Mouse (Mus musculus) limb, embryonic 15.5 days (tissue): Measurements from ENCODE around the gene Prr7. TPM values are rescaled to one million over a fixed set of nuclear protein-coding genes. Genes with fewer than 3 reads are reported as not detected.
"Not testable (repeated sequence)": the region's sequence is repeated elsewhere in the genome, so short reads cannot be mapped to it uniquely, and the experiment has no call there.

Experiments used
- ATAC-seq: fragments of 200-750 bp; cut with Nextera tagmentation; 2 replicates; pipeline ENCODE4 v1.8.0; 2017; ENCODE audit warnings: low read depth, moderate TSS enrichment; ENCODE audit not compliant: insufficient number of reproducible peaks, low FRiP score, low TSS enrichment
- H3K27ac ChIP-seq: fragments of 300-500 bp; sonication (generic); 2 replicates; pipeline ENCODE4 v1.5.1; 2015; ENCODE audit warnings: moderate library complexity, mild to moderate bottlenecking, inconsistent platforms
- H3K27me3 ChIP-seq: fragments of 300-500 bp; sonication (generic); 2 replicates; pipeline ENCODE4 v1.6.1; 2015; ENCODE audit warnings: inconsistent platforms
- H3K36me3 ChIP-seq: fragments of 300-500 bp; sonication (generic); 2 replicates; pipeline ENCODE4 v1.6.1; 2015; ENCODE audit warnings: inconsistent platforms
- H3K4me1 ChIP-seq: fragments of 300-500 bp; sonication (generic); 2 replicates; pipeline ENCODE4 v1.6.1; 2015; ENCODE audit warnings: inconsistent platforms
- H3K4me2 ChIP-seq: fragments of 300-500 bp; sonication (generic); 2 replicates; pipeline ENCODE4 v1.6.1; 2015; ENCODE audit warnings: mild to moderate bottlenecking, inconsistent platforms
- H3K4me3 ChIP-seq: fragments of 300-500 bp; sonication (generic); 2 replicates; pipeline ENCODE4 v1.5.1; 2015; ENCODE audit warnings: mild to moderate bottlenecking, inconsistent platforms
- H3K9ac ChIP-seq: fragments of 300-500 bp; sonication (generic); 2 replicates; pipeline ENCODE4 v1.6.1; 2015; ENCODE audit warnings: inconsistent platforms
- H3K9me3 ChIP-seq: fragments of 300-500 bp; sonication (generic); 2 replicates; pipeline ENCODE4 v1.6.1; 2016; ENCODE audit warnings: inconsistent platforms
- WGBS: fragments of 180-500 bp; shearing (Covaris S2); methylation state at CpG from one replicate; pipeline ENCODE4 v1.1.7; 2015; 5-methylcytosine and 5-hydroxymethylcytosine counted together
- polyA plus RNA-seq: library from polyadenylated mRNA; unstranded; fragments of >200 nt; fragmentation: Nextera tagmentation; extraction: Ambion mirVana; gene quantifications from 2 replicates; pipeline ENCODE4 v1.2.1, GENCODE M21; 2015

The Prr7 gene
- polyA plus RNA-seq, 1 experiment from 2014 or later: 1.2 TPM

- H3K27ac ChIP-seq: not testable (repeated sequence)
- 72% methylated on average over 15 of the region's 15 CpGs for WGBS
Measured at GRCm38 (mm10) chr13:55437111-55437629, 26.9 kb upstream of the Prr7 start.

GRCm38 (mm10) chr13:55443799-55444285, 20.2 kb upstream of the Prr7 start:
- no peaks in the 10 kb centered on the region for H3K27me3 ChIP-seq

More at GRCm38 (mm10) chr13:55437111-55437629, 26.9 kb upstream of the Prr7 start:
- not testable (repeated sequence) for H3K9ac ChIP-seq, H3K9me3 ChIP-seq, H3K36me3 ChIP-seq, H3K27me3 ChIP-seq, H3K4me1 ChIP-seq, ATAC-seq, H3K4me2 ChIP-seq, H3K4me3 ChIP-seq

GRCm38 (mm10) chr13:55444286-55444936, 19.7 kb upstream of the Prr7 start:
- peaks cover 26% of the 10 kb centered on the region for H3K4me1 ChIP-seq
- H3K36me3 ChIP-seq: peaks cover 2% of the 10 kb centered on the region; the same call in 1 of the 2 replicates
- no peaks in the 10 kb centered on the region for H3K9me3 ChIP-seq
- peak overlapping the region; percentile 97 for H3K27ac ChIP-seq
- H3K9ac ChIP-seq: peak overlapping the region; percentile 31
- 1% methylated on average over 33 of the region's 33 CpGs for WGBS
- peak overlapping the region; percentile 88 for H3K4me3 ChIP-seq
- peak overlapping the region; percentile 73 for H3K4me2 ChIP-seq
- no peaks in the 10 kb centered on the region for H3K27me3 ChIP-seq
- peak; percentile 77 for ATAC-seq

More at GRCm38 (mm10) chr13:55443799-55444285, 20.2 kb upstream of the Prr7 start:
- Histone ChIP-seq H3K4me2 (peak overlapping the region; percentile 73), H3K4me1 (peaks cover 26% of the 10 kb centered on the region), H3K9me3 (no peaks in the 10 kb centered on the region), H3K36me3 (no peaks in the 10 kb centered on the region), H3K27ac (peak overlapping the region; percentile 97), H3K9ac (no peak overlapping the region), H3K4me3 (peak overlapping the region; percentile 88)
- 34% methylated on average over 9 of the region's 9 CpGs for WGBS
- ATAC-seq: no peak

GRCm38 (mm10) chr13:55444937-55445315, 19.1 kb upstream of the Prr7 start, which contains the start of gene Grk6:
Grk6 (plus strand) TSS chr13:55445072.
- under 1% methylated on average over 30 of the region's 35 CpGs for WGBS
- H3K9me3 ChIP-seq: no peaks in the 10 kb centered on the region
- peak within 1 kb of the TSS; percentile 95 for H3K9ac ChIP-seq
- peak within 1 kb of the TSS; percentile 97 for H3K27ac ChIP-seq
- peaks cover 26% of the 10 kb centered on the region for H3K4me1 ChIP-seq
- H3K4me3 ChIP-seq: peak within 1 kb of the TSS; percentile 88
- no peaks in the 10 kb centered on the region for H3K27me3 ChIP-seq
- H3K4me2 ChIP-seq: peak within 1 kb of the TSS; percentile 76
- peak; percentile 96 for ATAC-seq
- H3K36me3 ChIP-seq: peaks cover 8% of the 10 kb centered on the region

- WGBS: under 1% methylated on average over 55 of the region's 66 CpGs
- no peaks in the 10 kb centered on the region for H3K9me3 ChIP-seq
- ATAC-seq: no peak; the same call in 1 of the 2 replicates
Measured at GRCm38 (mm10) chr13:55445361-55446091, 18.5 kb upstream of the Prr7 start.

GRCm38 (mm10) chr13:55446483-55447105, 17.5 kb upstream of the Prr7 start:
- WGBS: 78% methylated on average over 6 of the region's 6 CpGs

More at GRCm38 (mm10) chr13:55445361-55446091, 18.5 kb upstream of the Prr7 start:
- no peaks in the 10 kb centered on the region for H3K27me3 ChIP-seq
- peak overlapping the region; percentile 76 for H3K4me2 ChIP-seq
- peak overlapping the region; percentile 88 for H3K4me3 ChIP-seq
- peak overlapping the region; percentile 95 for H3K9ac ChIP-seq
- H3K27ac ChIP-seq: peak overlapping the region; percentile 97
- peaks cover 14% of the 10 kb centered on the region for H3K36me3 ChIP-seq
- H3K4me1 ChIP-seq: peaks cover 26% of the 10 kb centered on the region

GRCm38 (mm10) chr13:55447543-55447943, 16.5 kb upstream of the Prr7 start:
- ATAC-seq: no peak

More at GRCm38 (mm10) chr13:55446483-55447105, 17.5 kb upstream of the Prr7 start:
- Histone ChIP-seq H3K27me3 (no peaks in the 10 kb centered on the region), H3K4me1 (peaks cover 26% of the 10 kb centered on the region), H3K36me3 (peaks cover 24% of the 10 kb centered on the region), H3K9ac (0 out of 2 replicates have a peak overlapping the region, but pooled peaks have one; percentile 3), H3K4me2 (peak overlapping the region; percentile 76), H3K9me3 (no peaks in the 10 kb centered on the region), H3K27ac (no peak overlapping the region), H3K4me3 (peak overlapping the region; percentile 88)
- no peak for ATAC-seq

GRCm38 (mm10) chr13:55448131-55448530, 15.9 kb upstream of the Prr7 start:
- no peak overlapping the region for H3K9ac ChIP-seq
- H3K9me3 ChIP-seq: no peaks in the 10 kb centered on the region
- no peak overlapping the region for H3K27ac ChIP-seq
- peaks cover 29% of the 10 kb centered on the region for H3K4me1 ChIP-seq
- no peak for ATAC-seq
- no peak overlapping the region for H3K4me3 ChIP-seq
- H3K27me3 ChIP-seq: no peaks in the 10 kb centered on the region
- WGBS: 91% methylated on average over 5 of the region's 5 CpGs
- peaks cover 40% of the 10 kb centered on the region for H3K36me3 ChIP-seq
- H3K4me2 ChIP-seq: no peak overlapping the region

More at GRCm38 (mm10) chr13:55447543-55447943, 16.5 kb upstream of the Prr7 start:
- peaks cover 34% of the 10 kb centered on the region for H3K36me3 ChIP-seq
- no peak overlapping the region for H3K4me2 ChIP-seq
- H3K4me3 ChIP-seq: no peak overlapping the region
- no peaks in the 10 kb centered on the region for H3K9me3 ChIP-seq
- WGBS: 39% methylated on average over 3 of the region's 3 CpGs
- peaks cover 29% of the 10 kb centered on the region for H3K4me1 ChIP-seq
- no peak overlapping the region for H3K27ac ChIP-seq
- H3K27me3 ChIP-seq: no peaks in the 10 kb centered on the region
- no peak overlapping the region for H3K9ac ChIP-seq

GRCm38 (mm10) chr13:55449205-55449604, 14.9 kb upstream of the Prr7 start:
- WGBS: 88% methylated on average over 9 of the region's 9 CpGs
- no peak overlapping the region for H3K4me2 ChIP-seq
- no peak overlapping the region for H3K4me3 ChIP-seq
- H3K27ac ChIP-seq: no peak overlapping the region
- no peaks in the 10 kb centered on the region for H3K27me3 ChIP-seq
- peaks cover 49% of the 10 kb centered on the region for H3K36me3 ChIP-seq
- H3K4me1 ChIP-seq: peaks cover 29% of the 10 kb centered on the region
- H3K9ac ChIP-seq: no peak overlapping the region
- H3K9me3 ChIP-seq: no peaks in the 10 kb centered on the region
- no peak for ATAC-seq

- no peak overlapping the region for H3K4me3 ChIP-seq
- H3K9me3 ChIP-seq: no peaks in the 10 kb centered on the region
- H3K36me3 ChIP-seq: peaks cover 54% of the 10 kb centered on the region
- no peak for ATAC-seq
- 88% methylated on average over 17 of the region's 17 CpGs for WGBS
- no peak overlapping the region for H3K9ac ChIP-seq
- H3K27ac ChIP-seq: no peak overlapping the region
- no peaks in the 10 kb centered on the region for H3K27me3 ChIP-seq
- H3K4me2 ChIP-seq: no peak overlapping the region
- peaks cover 29% of the 10 kb centered on the region for H3K4me1 ChIP-seq
Measured at GRCm38 (mm10) chr13:55449679-55450441, 14.2 kb upstream of the Prr7 start.

GRCm38 (mm10) chr13:55450511-55450980, 13.5 kb upstream of the Prr7 start:
- H3K9me3 ChIP-seq: no peaks in the 10 kb centered on the region
- no peaks in the 10 kb centered on the region for H3K27me3 ChIP-seq
- H3K36me3 ChIP-seq: peaks cover 60% of the 10 kb centered on the region
- no peak for ATAC-seq
- 91% methylated on average over 11 of the region's 11 CpGs for WGBS
- no peak overlapping the region for H3K4me2 ChIP-seq
- no peak overlapping the region for H3K9ac ChIP-seq
- peaks cover 29% of the 10 kb centered on the region for H3K4me1 ChIP-seq
- no peak overlapping the region for H3K27ac ChIP-seq
- H3K4me3 ChIP-seq: no peak overlapping the region
